Mouse (Mus musculus) testis, adult 2 months (tissue): ENCODE measurements around the gene Hspg2.

Source experiments
- CTCF ChIP-seq: fragments of 200-500 bp; IDR thresholded peaks from 2 replicates; pipeline ENCODE4 v1.5.1; 2012; ENCODE audit warnings: low read depth, mild to moderate bottlenecking, inconsistent platforms, low read length, moderate library complexity; ENCODE audit not compliant: control insufficient read depth, insufficient read depth, insufficient replicate concordance
- POLR2A ChIP-seq: fragments of 200-500 bp; IDR thresholded peaks from 2 replicates; pipeline ENCODE4 v1.6.1; 2012; ENCODE audit warnings: low read depth, mild to moderate bottlenecking, inconsistent platforms, low read length, moderate library complexity; ENCODE audit not compliant: control insufficient read depth

DNA sequence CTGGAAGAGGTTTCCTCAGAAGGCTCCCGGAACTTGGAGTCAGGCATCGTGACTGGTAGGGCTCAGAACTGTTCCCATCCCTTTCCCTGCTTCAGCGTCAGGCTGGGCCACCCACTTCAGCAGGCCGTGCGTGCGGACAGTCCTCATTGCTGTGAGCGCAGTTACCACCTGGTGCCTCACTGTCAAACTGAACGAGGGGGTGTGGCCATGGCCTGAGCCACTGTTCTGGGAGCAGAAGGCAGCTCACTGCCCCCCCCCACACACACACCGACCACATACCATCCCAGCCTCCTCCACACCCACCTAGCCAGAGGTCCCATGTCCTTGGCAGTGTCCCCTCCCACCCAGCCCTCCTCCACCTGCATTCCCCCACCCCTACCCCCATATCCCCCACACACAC, 101.3 kb downstream of the Hspg2 start:
- no peak for TF ChIP-seq CTCF
- no peak for TF ChIP-seq POLR2A
